Mouse (Mus musculus) embryonic facial prominence, embryonic 13.5 days (tissue): ENCODE measurements around the gene Kpna2. TPM values are rescaled to one million over a fixed set of nuclear protein-coding genes. Genes with fewer than 3 reads are reported as not detected.
"Not testable (repeated sequence)": the region's sequence is repeated elsewhere in the genome, so short reads cannot be mapped to it uniquely, and the experiment has no call there.

ENCODE experiments used
- ATAC-seq: fragments of 200-750 bp; cut with Nextera tagmentation; 2 replicates; pipeline ENCODE4 v1.8.0; 2017; ENCODE audit warnings: low read depth; ENCODE audit not compliant: insufficient number of reproducible peaks, insufficient read depth, low FRiP score, low TSS enrichment
- H3K27ac ChIP-seq: fragments of 300-500 bp; sonication (generic); 2 replicates; pipeline ENCODE4 v1.5.1; 2015; ENCODE audit warnings: moderate library complexity, mild to moderate bottlenecking, inconsistent platforms
- H3K27me3 ChIP-seq: fragments of 300-500 bp; sonication (generic); 2 replicates; pipeline ENCODE4 v1.6.1; 2015; ENCODE audit warnings: mild to moderate bottlenecking, inconsistent platforms
- H3K36me3 ChIP-seq: fragments of 300-500 bp; sonication (generic); 2 replicates; pipeline ENCODE4 v1.6.1; 2015; ENCODE audit warnings: mild to moderate bottlenecking, inconsistent platforms
- H3K4me1 ChIP-seq: fragments of 300-500 bp; sonication (generic); 2 replicates; pipeline ENCODE4 v1.6.1; 2015; ENCODE audit warnings: inconsistent platforms
- H3K4me2 ChIP-seq: fragments of 300-500 bp; sonication (generic); 2 replicates; pipeline ENCODE4 v1.6.1; 2015; ENCODE audit warnings: moderate library complexity, mild to moderate bottlenecking, inconsistent platforms
- H3K4me3 ChIP-seq: fragments of 300-500 bp; sonication (generic); 2 replicates; pipeline ENCODE4 v1.5.1; 2015; ENCODE audit warnings: mild to moderate bottlenecking, inconsistent platforms
- H3K9ac ChIP-seq: fragments of 300-500 bp; sonication (generic); 2 replicates; pipeline ENCODE4 v1.6.1; 2015; ENCODE audit warnings: mild to moderate bottlenecking, inconsistent platforms
- H3K9me3 ChIP-seq: fragments of 300-500 bp; sonication (generic); 2 replicates; pipeline ENCODE4 v1.6.1; 2016; ENCODE audit warnings: inconsistent platforms
- WGBS: fragments of 180-500 bp; shearing (Covaris S2); methylation state at CpG from one replicate; pipeline ENCODE4 v1.1.7; 2015; ENCODE audit warnings: mixed read lengths; 5-methylcytosine and 5-hydroxymethylcytosine counted together
- polyA plus RNA-seq: library from polyadenylated mRNA; unstranded; fragments of >200 nt; fragmentation: Nextera tagmentation; extraction: Ambion mirVana; gene quantifications from 2 replicates; pipeline ENCODE4 v1.2.1, GENCODE M21; 2015

Gene Kpna2
- polyA plus RNA-seq, 1 experiment from 2014 or later = 398 TPM

DNA sequence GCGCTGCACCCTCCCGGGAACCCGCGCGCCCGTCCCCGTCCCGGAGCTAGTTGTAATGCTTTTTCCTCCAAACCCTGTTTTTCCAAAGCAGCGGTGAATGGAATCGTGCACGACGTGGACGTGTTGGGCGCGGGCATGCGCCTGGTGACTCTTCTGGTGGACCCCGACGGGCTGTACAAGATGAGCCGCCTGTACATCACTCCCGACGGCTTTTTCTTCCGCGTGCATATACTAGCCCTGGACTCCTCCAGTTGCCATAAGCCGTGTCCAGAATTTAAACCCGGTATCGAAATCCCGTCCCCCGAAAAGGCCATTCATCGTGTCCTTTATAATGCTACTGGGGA is 28.9 kb upstream of the Kpna2 start:
- peak; percentile 66 for ATAC-seq

DNA sequence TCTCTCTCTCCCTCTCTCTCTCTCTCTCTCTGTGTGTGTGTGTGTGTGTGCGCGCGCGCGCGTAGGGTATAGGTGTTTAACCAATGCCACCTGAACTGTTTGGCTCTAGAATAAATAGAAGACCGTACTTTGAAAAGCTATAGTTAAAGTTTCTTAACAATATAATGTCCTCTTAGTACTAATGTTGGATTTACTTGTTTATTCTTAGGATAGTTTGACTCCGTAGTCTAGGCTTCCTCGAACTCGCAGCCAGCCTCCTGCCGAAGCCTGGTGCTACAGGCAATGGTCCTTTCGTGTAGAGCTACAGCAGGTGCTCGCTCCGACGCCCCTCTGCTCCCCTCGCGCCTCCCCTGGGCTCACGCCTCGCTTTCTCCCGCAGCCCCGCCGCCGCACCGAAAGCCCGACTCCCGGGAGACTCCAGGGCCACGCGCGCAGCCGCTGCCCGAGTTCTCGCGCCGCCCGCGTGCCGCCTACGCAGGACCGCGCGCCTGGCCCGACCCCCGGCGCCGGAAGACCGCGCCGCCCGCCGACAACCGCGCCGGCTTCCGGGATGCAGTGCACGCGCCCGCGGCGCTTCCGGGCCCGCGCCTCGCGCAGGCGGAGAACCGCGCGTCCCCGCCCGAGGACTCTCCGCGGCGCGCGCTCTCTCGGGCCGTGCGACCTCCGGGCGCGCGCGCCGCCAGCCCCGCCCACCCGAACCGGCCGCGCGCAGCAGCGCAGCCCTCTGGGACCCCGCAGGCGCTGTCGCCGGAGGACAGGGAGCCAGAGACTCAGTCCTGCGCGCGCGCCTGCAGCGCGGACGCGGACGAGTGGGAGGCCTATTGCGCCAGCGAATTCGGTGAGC is 28.3 kb upstream of the Kpna2 start:
- no peaks in the 10 kb centered on the region for H3K9me3 ChIP-seq
- peak overlapping the region; percentile 68 for H3K4me3 ChIP-seq
- peak overlapping the region; percentile 48; the same call in 1 of the 2 replicates for H3K27ac ChIP-seq
- H3K4me1 ChIP-seq = peaks cover 36% of the 10 kb centered on the region
- peak; percentile 77 for ATAC-seq
- H3K27me3 ChIP-seq = peaks cover 25% of the 10 kb centered on the region
- peak overlapping the region; percentile 80 for H3K9ac ChIP-seq
- H3K4me2 ChIP-seq = peak overlapping the region; percentile 80
- WGBS = under 1% methylated on average over 66 of the region's 107 CpGs
- 0 out of 2 replicates have a peak, but pooled peaks cover 3% of the 10 kb centered on the region for H3K36me3 ChIP-seq

More for the DNA sequence above, 28.9 kb upstream of the Kpna2 start:
- peaks cover 36% of the 10 kb centered on the region for H3K4me1 ChIP-seq
- peaks cover 25% of the 10 kb centered on the region for H3K27me3 ChIP-seq
- WGBS = 4% methylated on average over 29 of the region's 29 CpGs
- H3K9me3 ChIP-seq = no peaks in the 10 kb centered on the region
- peak overlapping the region; percentile 68 for H3K4me3 ChIP-seq
- H3K4me2 ChIP-seq = peak overlapping the region; percentile 80
- H3K27ac ChIP-seq = peak overlapping the region; percentile 48; the same call in 1 of the 2 replicates
- H3K9ac ChIP-seq = peak overlapping the region; percentile 80
- peaks cover 3% of the 10 kb centered on the region; the same call in 1 of the 2 replicates for H3K36me3 ChIP-seq

GRCm38 (mm10) chr11:107026554-107027430 is 27.5 kb upstream of the Kpna2 start:
- no peak for ATAC-seq
- Histone ChIP-seq H3K9ac (no peak overlapping the region), H3K36me3 (no peaks in the 10 kb centered on the region), H3K4me3 (peak overlapping the region; percentile 68), H3K4me2 (peak overlapping the region; percentile 80), H3K27me3 (peaks cover 25% of the 10 kb centered on the region), H3K4me1 (peaks cover 36% of the 10 kb centered on the region), H3K27ac (no peak overlapping the region), H3K9me3 (no peaks in the 10 kb centered on the region)
- 8% methylated on average over 12 of the region's 12 CpGs for WGBS

- H3K9me3 ChIP-seq = no peaks in the 10 kb centered on the region
- H3K36me3 ChIP-seq = no peaks in the 10 kb centered on the region
- peaks cover 25% of the 10 kb centered on the region for H3K27me3 ChIP-seq
- no peak within 1 kb of the TSS for H3K27ac ChIP-seq
- H3K4me3 ChIP-seq = peak within 1 kb of the TSS; percentile 47
- peak within 1 kb of the TSS; percentile 80 for H3K4me2 ChIP-seq
- peak within 1 kb of the TSS; percentile 65 for H3K9ac ChIP-seq
- WGBS = under 1% methylated on average over 45 of the region's 45 CpGs
- H3K4me1 ChIP-seq = peaks cover 36% of the 10 kb centered on the region
- no peak for ATAC-seq
Observed at GRCm38 (mm10) chr11:107025411-107026321, 26.3 kb upstream of the Kpna2 start, which contains the start of gene 1810010H24Rik. TSS of gene 1810010H24Rik (plus strand) at chr11:107025681.

- H3K27me3 ChIP-seq = peaks cover 25% of the 10 kb centered on the region
- no peak overlapping the region for H3K27ac ChIP-seq
- no peaks in the 10 kb centered on the region for H3K36me3 ChIP-seq
- H3K4me1 ChIP-seq = peaks cover 36% of the 10 kb centered on the region
- H3K4me2 ChIP-seq = peak overlapping the region; percentile 80
- 0 out of 2 replicates have a peak overlapping the region, but pooled peaks have one; percentile 21 for H3K9ac ChIP-seq
- WGBS = 39% methylated on average over 4 of the region's 4 CpGs
- peak overlapping the region; percentile 47 for H3K4me3 ChIP-seq
- H3K9me3 ChIP-seq = no peaks in the 10 kb centered on the region
- no peak for ATAC-seq
Observed at GRCm38 (mm10) chr11:107024406-107024805, 25.1 kb upstream of the Kpna2 start.

- 82% methylated on average over 13 of the region's 13 CpGs for WGBS
- H3K9ac ChIP-seq = no peak overlapping the region
- no peaks in the 10 kb centered on the region for H3K9me3 ChIP-seq
- no peak overlapping the region for H3K4me3 ChIP-seq
- peaks cover 31% of the 10 kb centered on the region for H3K4me1 ChIP-seq
- H3K27ac ChIP-seq = no peak overlapping the region
- H3K4me2 ChIP-seq = no peak overlapping the region
- H3K27me3 ChIP-seq = peaks cover 22% of the 10 kb centered on the region
- no peak for ATAC-seq
- no peaks in the 10 kb centered on the region for H3K36me3 ChIP-seq
Observed at GRCm38 (mm10) chr11:107022050-107022683, 22.8 kb upstream of the Kpna2 start.

DNA sequence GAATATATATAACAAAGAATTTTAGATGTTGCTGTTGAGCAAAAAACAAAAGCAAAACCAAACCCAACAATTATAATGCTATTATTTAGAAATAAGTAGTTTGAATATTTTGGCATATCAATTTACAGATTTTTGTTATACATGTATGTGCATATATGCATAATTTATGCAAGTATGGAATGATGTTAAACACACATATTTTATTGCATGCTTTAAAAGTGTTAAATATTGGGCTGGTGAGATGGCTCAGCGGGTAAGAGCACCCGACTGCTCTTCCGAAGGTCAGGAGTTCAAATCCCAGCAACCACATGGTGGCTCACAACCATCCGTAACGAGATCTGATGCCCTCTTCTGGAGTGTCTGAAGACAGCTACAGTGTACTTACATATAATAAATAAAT is 20.4 kb upstream of the Kpna2 start:
- WGBS = 92% methylated on average over 5 of the region's 5 CpGs
- H3K27me3 ChIP-seq, H3K4me2 ChIP-seq, H3K4me3 ChIP-seq, ATAC-seq, H3K4me1 ChIP-seq, H3K9ac ChIP-seq, H3K27ac ChIP-seq, H3K9me3 ChIP-seq, H3K36me3 ChIP-seq: not testable (repeated sequence)

DNA sequence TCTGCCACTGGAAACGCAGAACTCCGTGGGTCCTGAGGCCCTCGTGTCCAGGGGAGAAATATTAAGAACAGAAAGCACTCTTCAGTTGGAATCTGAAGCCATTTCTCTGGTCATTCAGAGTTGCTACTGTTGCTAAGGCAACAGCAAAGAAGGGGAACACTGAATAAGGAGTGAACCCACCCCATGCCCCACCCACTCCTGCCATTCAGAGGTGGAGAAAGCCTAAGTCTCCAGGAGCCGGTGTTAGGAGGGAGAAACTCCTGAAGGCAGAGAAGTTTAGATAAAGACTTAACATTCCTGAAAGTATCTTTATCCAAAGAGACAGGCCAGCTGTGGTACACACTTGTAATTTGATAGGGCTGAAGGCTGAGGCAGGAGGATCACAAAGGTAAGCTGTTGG is 20.0 kb upstream of the Kpna2 start:
- no peak for ATAC-seq
- peaks cover 2% of the 10 kb centered on the region; the same call in 1 of the 2 replicates for H3K27me3 ChIP-seq
- no peak overlapping the region for H3K4me3 ChIP-seq
- no peak overlapping the region for H3K27ac ChIP-seq
- no peak overlapping the region for H3K9ac ChIP-seq
- no peak overlapping the region for H3K4me2 ChIP-seq
- peaks cover 4% of the 10 kb centered on the region for H3K4me1 ChIP-seq
- WGBS = 77% methylated on average over 4 of the region's 4 CpGs
- H3K36me3 ChIP-seq = no peaks in the 10 kb centered on the region
- H3K9me3 ChIP-seq = no peaks in the 10 kb centered on the region

DNA sequence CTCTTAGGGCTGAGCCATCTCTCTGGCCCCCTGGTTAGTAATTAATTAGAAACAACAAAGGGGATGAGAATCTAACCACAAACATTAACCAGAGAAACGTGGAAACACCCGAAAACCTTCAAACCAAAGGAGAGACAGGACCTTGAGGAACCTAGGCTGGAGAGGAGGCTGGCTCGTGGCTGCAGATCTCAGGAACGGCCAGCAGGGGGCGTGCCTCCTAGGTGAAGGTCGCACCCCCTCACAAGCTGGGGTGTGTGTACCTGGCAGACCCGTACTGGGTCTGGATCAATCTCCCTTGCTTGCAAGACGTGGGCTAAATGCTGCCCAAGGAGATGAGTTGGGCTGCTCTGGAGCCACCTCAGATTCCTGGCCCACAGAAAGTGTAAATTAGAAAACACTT is 19.3 kb upstream of the Kpna2 start:
- H3K27me3 ChIP-seq = no peaks in the 10 kb centered on the region
- H3K36me3 ChIP-seq = no peaks in the 10 kb centered on the region
- no peaks in the 10 kb centered on the region for H3K4me1 ChIP-seq
- no peaks in the 10 kb centered on the region for H3K9me3 ChIP-seq
- no peak for ATAC-seq
- H3K4me3 ChIP-seq = no peak overlapping the region
- H3K4me2 ChIP-seq = no peak overlapping the region
- no peak overlapping the region for H3K27ac ChIP-seq
- no peak overlapping the region for H3K9ac ChIP-seq
- WGBS = 28% methylated on average over 8 of the region's 8 CpGs

DNA sequence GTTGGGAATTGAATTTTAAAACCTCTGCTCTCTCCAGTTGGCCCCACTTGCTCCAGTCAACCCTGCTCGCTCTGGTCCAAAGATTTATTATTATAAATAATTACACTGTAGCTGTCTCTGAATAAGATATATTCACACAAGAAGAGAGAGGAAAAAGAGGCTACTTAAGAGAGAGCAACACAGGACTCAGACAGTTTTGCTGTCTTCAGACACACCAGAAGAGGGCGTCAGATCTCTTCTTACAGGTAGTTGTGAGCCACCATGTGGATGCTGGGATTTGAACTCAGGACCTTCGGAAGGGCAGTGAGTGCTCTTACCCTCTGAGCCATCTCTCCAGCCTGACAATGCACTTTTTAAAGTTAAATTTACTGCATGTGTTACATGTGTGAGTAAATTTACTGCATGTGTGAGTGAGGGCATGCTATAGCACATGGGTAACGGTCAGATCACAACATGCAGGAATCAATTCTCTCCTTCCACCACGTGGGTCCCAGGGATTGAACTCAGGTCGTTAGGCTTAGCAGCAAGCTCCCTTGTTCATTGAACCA is 18.1 kb upstream of the Kpna2 start:
- Histone ChIP-seq H3K9me3 (no peaks in the 10 kb centered on the region), H3K27ac (no peak overlapping the region), H3K9ac (no peak overlapping the region), H3K4me1 (no peaks in the 10 kb centered on the region), H3K4me2 (no peak overlapping the region), H3K27me3 (no peaks in the 10 kb centered on the region), H3K4me3 (no peak overlapping the region), H3K36me3 (no peaks in the 10 kb centered on the region)
- WGBS = 52% methylated on average over 6 of the region's 6 CpGs
- ATAC-seq = no peak
